Mouse (Mus musculus) 3T3-L1 (cell line): ENCODE results near the gene Cacna1g.

ENCODE experiments used
- DNase-seq: peaks from one replicate; pipeline ENCODE4 v3.0.0-alpha.2; 2015; ENCODE audit warnings: low read depth, low spot score

Cacna1g gene

GRCm38 (mm10) chr11:94362101-94362500 lies 111.9 kb downstream of the Cacna1g start:
- no peak for DNase-seq

- no peak for DNase-seq
Measured at GRCm38 (mm10) chr11:94361166-94361870, 112.7 kb downstream of the Cacna1g start.

- no peak for DNase-seq
Measured at GRCm38 (mm10) chr11:94359168-94359567, 114.8 kb downstream of the Cacna1g start.
